Mouse (Mus musculus): ENCODE measurements around the gene Trim7.
"Not testable (repeated sequence)": the region's sequence is repeated elsewhere in the genome, so short reads cannot be mapped to it uniquely, and the experiment has no call there.

Trim7 gene

DNA sequence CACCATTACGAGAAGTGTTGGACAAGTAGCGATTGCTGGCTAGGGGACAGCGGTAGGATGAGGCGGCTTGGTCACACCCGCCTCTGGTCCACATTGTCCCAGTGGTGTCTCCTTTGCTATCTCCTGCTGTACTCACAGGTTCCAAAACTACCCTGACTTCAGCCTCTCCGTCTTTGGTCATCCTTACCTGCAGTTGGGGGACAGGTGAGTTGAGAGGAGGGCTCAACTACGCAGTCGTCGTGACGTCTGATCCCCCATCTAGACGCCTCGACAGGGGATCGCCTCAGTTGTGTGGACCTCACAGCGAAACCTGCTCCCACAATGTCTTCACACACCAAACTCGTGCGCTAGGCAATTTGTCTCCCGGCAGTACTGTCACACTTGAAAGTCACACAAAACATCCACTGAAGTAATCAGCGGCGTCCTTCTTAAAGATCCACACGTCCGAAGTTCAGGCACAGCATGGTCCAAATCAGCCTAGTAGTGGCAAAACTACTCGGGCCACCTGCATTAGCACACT lies 1.6 kb upstream of the Trim7 start:
- DNase-seq (ENCODE audit: low read depth), result no peak

DNA sequence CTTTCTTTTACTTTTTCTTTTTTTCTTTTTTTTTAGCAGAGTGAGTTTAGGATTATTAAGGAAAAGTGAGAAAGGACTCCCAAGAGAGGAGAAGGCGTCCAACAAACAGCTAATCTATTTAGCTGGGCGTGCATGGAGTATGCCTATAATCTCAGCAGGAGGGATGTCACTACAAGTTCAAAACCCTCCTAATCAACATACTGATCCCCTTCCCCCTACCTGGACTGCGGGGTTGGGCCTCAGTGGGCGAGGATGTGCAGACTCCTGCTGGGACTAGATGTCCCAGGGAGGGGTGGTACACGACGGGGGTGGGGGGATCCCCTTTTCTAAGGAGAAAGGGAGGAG lies 784 bp downstream of the Trim7 start:
- DNase-seq (ENCODE audit: low read depth), result peak; percentile 65

GRCm38 (mm10) chr11:48827926-48828325 lies 2.0 kb downstream of the Trim7 start:
- DNase-seq (ENCODE audit: low read depth), result no peak

GRCm38 (mm10) chr11:48830279-48830678 lies 4.3 kb downstream of the Trim7 start:
- DNase-seq (ENCODE audit: low read depth), result no peak

- DNase-seq (ENCODE audit: low read depth), result no peak
These were observed 5.3 kb downstream of the Trim7 start for GRCm38 (mm10) chr11:48831273-48831672.

- DNase-seq (ENCODE audit: low read depth), result peak; percentile 21
These were observed 7.3 kb downstream of the Trim7 start for GRCm38 (mm10) chr11:48833078-48833730.

- peak; percentile 95 for DNase-seq (ENCODE audit: low read depth)
These were observed 8.0 kb downstream of the Trim7 start for GRCm38 (mm10) chr11:48833731-48834639.

GRCm38 (mm10) chr11:48835923-48836322 lies 10.0 kb downstream of the Trim7 start:
- DNase-seq (ENCODE audit: low read depth), result no peak

DNA sequence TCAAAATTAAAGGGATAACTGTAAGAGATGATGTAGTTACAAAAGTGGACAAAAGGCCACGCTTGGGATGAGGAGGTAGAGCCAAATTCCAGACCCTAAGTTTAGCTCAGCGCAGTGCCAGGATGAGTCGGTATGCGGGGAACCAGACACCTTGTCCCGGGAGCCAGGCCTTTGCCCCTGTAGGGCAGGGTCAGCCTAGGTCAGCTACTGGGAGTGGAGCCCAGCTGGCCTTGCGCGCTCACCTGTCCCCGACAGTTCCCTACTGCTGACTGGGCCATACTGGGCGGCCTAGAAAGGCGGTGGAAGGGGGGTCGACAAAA lies 11.0 kb downstream of the Trim7 start:
- DNase-seq (ENCODE audit: low read depth), result no peak

- peak; percentile 67 for DNase-seq (ENCODE audit: low read depth)
These were observed 11.6 kb downstream of the Trim7 start for GRCm38 (mm10) chr11:48837310-48838180.

DNA sequence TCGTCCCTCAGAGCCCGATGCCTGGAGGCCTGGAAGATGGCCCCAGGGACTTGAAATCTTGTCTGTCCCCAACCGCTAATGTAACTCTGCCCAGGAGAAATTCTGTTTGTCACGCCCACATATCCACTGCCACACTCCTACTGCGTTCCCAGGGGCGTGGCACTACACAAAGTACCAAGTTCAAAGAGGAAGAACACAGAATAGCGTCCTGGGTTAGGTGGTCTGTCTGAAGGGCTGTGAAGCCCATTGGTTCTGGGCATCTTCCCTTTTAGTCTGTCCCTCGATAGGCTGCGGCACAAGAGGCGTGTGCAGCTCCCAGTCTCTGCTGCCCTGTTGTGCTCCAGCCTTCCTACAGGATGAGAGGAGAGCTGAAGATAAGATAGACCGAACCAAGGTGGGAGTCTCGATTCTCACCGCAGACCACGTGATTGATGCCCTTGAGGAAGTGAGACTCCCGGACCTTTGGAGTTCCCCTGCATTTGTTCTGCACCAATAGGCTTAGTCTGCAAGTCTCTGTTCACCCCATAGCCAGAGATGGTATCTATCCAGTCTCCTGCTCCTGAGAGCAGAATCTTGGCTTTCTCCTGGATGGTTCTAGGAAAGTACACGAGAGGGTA lies 12.3 kb downstream of the Trim7 start:
- peak; percentile 42 for DNase-seq (ENCODE audit: low read depth)

DNA sequence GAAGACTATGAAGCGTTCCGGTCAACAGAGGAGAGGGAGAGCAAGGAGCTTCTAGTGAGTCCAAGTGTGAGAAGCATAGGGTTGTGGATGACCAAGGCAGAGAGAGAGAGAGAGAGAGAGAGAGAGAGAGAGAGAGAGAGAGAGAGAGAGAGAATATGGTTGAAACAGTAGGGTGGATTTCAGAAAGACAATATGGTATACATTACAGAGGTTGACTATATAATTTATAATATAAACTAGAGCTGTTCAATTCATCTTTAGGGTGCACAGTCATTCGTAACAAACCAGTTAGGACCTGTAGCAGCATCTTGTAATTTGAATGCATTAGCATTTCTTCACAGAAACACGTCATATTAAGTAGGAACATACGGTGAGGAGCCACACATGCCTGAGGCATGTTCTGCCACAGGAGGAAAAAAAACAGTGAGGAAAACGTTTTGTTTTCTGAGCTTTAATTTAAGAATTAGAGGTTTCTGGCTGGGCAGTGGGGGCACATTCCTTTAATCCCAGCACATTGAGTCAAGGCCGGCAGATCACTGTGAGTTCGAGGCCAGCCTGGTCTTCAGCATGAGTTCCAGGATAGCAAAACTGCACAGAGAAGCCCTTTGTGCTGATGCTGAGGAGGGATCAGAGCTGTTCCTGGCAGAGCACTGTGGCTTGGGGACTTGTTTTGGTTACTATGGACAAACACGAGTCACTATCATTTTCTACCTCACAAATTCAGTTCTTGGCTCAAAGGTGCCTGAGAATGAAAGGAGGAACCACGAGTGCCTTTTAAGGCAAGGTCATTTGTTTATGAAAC lies 13.1 kb downstream of the Trim7 start:
- DNase-seq (ENCODE audit: low read depth), result peak; percentile 61

DNA sequence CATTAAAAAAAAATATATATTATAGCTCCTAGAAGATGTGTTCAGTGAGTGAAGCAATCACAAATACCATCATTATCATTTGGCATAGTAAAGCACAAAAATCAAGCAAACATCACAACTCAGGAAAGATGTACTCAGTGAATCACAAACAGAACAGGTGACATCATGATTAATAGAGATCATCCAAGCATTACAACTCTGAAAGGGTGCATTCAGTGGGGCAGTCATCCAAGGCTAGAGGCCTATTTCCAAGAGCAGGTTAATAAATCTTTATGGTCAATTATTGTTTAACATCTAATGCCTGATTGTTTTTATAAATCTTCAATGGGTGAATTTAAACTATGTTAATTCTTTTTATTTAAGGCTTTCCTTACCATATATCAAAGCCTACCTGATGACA lies 14.9 kb downstream of the Trim7 start:
- DNase-seq (ENCODE audit: low read depth), result no peak

DNA sequence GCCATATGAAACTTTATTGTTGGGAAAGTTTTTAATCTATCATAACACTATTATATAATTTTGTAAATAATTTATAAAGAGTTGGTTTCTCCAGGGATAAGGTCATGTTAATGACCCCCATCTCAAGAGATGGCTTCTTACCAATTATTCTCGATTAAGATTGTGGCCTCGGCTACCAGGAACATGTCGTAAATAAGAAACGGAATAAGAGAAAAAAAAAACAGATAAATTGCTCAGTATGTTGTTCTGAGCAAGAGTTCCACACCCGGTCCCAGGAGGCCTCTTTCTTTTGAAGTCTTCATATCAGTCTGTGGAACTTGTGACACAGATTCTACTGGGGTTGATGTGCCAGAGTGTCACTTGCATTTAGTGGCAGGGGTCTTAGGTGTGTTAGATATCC lies 15.3 kb downstream of the Trim7 start:
- DNase-seq (ENCODE audit: low read depth), result no peak

GRCm38 (mm10) chr11:48842378-48842792 lies 16.4 kb downstream of the Trim7 start:
- DNase-seq (ENCODE audit: low read depth), result no peak

- DNase-seq (ENCODE audit: low read depth), result no peak
These were observed 17.3 kb downstream of the Trim7 start for GRCm38 (mm10) chr11:48843202-48843601.

GRCm38 (mm10) chr11:48844309-48844708 lies 18.4 kb downstream of the Trim7 start:
- DNase-seq (ENCODE audit: low read depth), result peak; percentile 67

GRCm38 (mm10) chr11:48845244-48845815 lies 19.4 kb downstream of the Trim7 start:
- DNase-seq (ENCODE audit: low read depth), result no peak

DNA sequence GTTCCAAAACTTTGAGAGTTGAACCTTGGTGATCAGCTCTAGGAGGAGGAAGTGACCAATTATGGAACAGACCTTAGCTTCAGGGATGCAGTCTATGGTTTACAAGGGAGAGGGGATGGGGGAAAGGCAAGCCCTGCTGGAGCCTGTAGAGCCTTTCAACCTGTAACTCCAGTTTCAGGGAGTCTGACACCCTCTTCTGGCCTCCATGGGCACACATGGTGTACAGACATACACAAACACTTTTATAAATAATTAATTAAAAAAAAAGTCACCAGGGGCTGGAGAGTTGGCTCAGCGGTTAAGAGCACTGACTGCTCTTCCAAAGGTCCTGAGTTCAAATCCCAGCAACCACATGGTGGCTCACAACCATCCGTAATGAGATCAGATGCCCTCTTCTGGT lies 20.4 kb downstream of the Trim7 start:
- DNase-seq (ENCODE audit: low read depth), result not testable (repeated sequence)

- no peak for DNase-seq (ENCODE audit: low read depth)
These were observed 20.9 kb downstream of the Trim7 start for GRCm38 (mm10) chr11:48846881-48847280.

- DNase-seq (ENCODE audit: low read depth), result no peak
These were observed 24.3 kb downstream of the Trim7 start for GRCm38 (mm10) chr11:48850240-48850639.

Data from NIH3T3 (cell line).